Mouse (Mus musculus) ES-E14 (cell line): ENCODE results near the gene Rnf39.

ENCODE experiments used
- CHD2 ChIP-seq: IDR thresholded peaks from 2 replicates; pipeline ENCODE4 v1.6.1; 2014; ENCODE audit warnings: mild to moderate bottlenecking, low read depth, low read length, inconsistent platforms
- HCFC1 ChIP-seq: IDR thresholded peaks from 2 replicates; pipeline ENCODE4 v1.6.1; 2012; ENCODE audit warnings: low read length, inconsistent platforms, borderline replicate concordance; ENCODE audit not compliant: insufficient read depth
- MAFK ChIP-seq: IDR thresholded peaks from 2 replicates; pipeline ENCODE4 v1.6.1; 2014; ENCODE audit warnings: mild to moderate bottlenecking, low read depth, low read length, inconsistent platforms; ENCODE audit not compliant: insufficient read depth
- ZC3H11A ChIP-seq: IDR thresholded peaks from 2 replicates; pipeline ENCODE4 v1.6.1; 2012; ENCODE audit warnings: low read depth, mild to moderate bottlenecking, inconsistent platforms, low read length, borderline replicate concordance
- ZNF384 ChIP-seq: IDR thresholded peaks from 2 replicates; pipeline ENCODE4 v1.6.1; 2012; ENCODE audit warnings: low read depth, low read length, inconsistent platforms

- TF ChIP-seq ZNF384 (no peak), MAFK (no peak), HCFC1 (no peak), ZC3H11A (no peak), CHD2 (no peak)
Measured at GRCm38 (mm10) chr17:36952631-36953030, 9.9 kb downstream of the Rnf39 start.
